Mouse (Mus musculus): Measurements from ENCODE around the gene Enpp7.

DNA sequence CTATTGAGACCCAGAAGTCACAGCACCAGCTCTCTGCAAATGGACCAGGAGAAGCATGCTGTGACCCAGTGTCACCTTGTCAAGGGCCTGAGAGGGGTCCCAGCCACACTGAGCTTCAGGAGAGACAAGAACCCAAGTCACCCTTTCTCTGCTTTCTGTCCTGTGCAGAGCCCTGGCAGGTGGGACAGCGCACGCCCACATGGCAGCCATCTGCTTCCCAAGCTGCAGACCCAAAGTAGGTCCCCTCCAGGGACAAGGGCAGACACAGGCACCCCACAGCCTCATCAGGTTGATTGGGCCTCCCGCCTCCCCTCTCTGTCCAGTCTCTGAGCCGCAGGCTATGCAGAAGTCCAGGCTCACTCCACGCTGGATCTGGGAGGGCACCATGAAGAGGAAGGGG is 24.1 kb upstream of the Enpp7 start:
- TF ChIP-seq CTCF (IDR thresholded peaks at IDR 0.05; ENCODE audit: low read depth) = no peak
- no peak for TF ChIP-seq EP300 (IDR thresholded peaks at IDR 0.05; ENCODE audit: low read depth)
